Mouse (Mus musculus): Measurements from ENCODE around the gene Sstr2. TPM values are rescaled to one million over a fixed set of nuclear protein-coding genes. Genes with fewer than 3 reads are reported as not detected.
A peak's percentile ranks its signal among the peaks of the same experiment; 100 is the strongest.

Gene Sstr2
- polyA plus RNA-seq, 1 experiment from 2014 or later: 1.3 TPM

DNA sequence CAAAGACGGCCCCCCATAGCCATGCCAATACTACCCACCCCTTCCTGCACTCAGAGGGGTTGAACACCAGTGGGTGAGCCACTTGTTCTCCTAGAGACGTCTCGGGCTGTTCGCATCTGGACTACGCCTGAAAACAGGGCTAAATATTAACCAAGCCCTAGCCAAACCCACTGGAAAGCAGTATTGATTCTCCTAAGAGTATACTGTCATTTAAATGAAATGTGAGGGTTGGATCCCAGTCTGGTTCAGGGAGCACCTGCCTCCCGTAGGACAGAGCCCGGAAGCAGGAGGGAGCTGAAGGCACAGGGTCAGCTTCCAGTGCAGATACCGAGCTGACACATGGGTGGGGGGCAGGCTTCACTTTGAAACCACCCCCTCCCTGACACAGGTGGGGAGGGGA lies 12.7 kb downstream of the Sstr2 start:
- H3K27me3 ChIP-seq (replicated peaks; ENCODE audit: control insufficient read depth, insufficient read depth, low read length): peaks cover 2% of the 10 kb centered on the region; the same call in 1 of the 2 replicates
- no peaks in the 10 kb centered on the region for H3K36me3 ChIP-seq (ENCODE audit: control insufficient read depth, insufficient read depth, low read length)
- H3K4me2 ChIP-seq (ENCODE audit: low read depth, low read length): peak overlapping the region; percentile 35
- ATAC-seq: peak; percentile 89
- peak overlapping the region; percentile 46 for H3K27ac ChIP-seq (ENCODE audit: low read length)
- peak overlapping the region; percentile 7; the same call in 1 of the 2 replicates for H3K4me3 ChIP-seq (ENCODE audit: low read length)
- peaks cover 4% of the 10 kb centered on the region; the same call in 1 of the 2 replicates for H3K4me1 ChIP-seq (ENCODE audit: control insufficient read depth, insufficient read depth, low read length)
- H3K9ac ChIP-seq (ENCODE audit: low read depth, low read length): peak overlapping the region; percentile 6; the same call in 1 of the 2 replicates
- no peaks in the 10 kb centered on the region for H3K9me3 ChIP-seq (ENCODE audit: control insufficient read depth, low read length)
- WGBS: 52% methylated on average over 8 of the region's 8 CpGs

DNA sequence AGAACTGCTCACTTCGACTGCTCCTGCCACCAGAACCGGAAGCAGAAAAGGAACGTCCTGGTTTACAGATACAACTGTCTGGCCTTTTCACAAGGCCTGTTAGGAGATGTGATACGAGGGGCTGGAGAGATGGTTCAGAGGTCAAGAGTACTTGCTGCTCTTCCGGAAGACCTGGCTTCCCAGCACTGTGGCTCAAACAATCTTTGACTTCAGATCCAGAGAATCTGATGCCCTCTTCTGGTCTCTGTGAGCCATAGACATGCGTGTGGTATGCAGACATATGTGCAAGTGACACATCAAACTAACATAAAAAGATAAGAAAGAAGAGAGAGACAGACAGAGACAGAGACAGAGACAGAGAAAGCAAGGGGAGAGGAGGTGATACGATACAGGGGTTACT lies 13.2 kb downstream of the Sstr2 start:
- H3K4me2 ChIP-seq (ENCODE audit: low read depth, low read length): peak overlapping the region; percentile 35
- H3K27ac ChIP-seq (ENCODE audit: low read length): peak overlapping the region; percentile 46
- no peaks in the 10 kb centered on the region for H3K9me3 ChIP-seq (ENCODE audit: control insufficient read depth, low read length)
- 64% methylated on average over 7 of the region's 7 CpGs for WGBS
- H3K4me3 ChIP-seq (ENCODE audit: low read length): no peak overlapping the region
- H3K27me3 ChIP-seq (replicated peaks; ENCODE audit: control insufficient read depth, insufficient read depth, low read length): peaks cover 2% of the 10 kb centered on the region; the same call in 1 of the 2 replicates
- H3K9ac ChIP-seq (ENCODE audit: low read depth, low read length): 0 out of 2 replicates have a peak overlapping the region, but pooled peaks have one; percentile 6
- peaks cover 4% of the 10 kb centered on the region; the same call in 1 of the 2 replicates for H3K4me1 ChIP-seq (ENCODE audit: control insufficient read depth, insufficient read depth, low read length)
- H3K36me3 ChIP-seq (ENCODE audit: control insufficient read depth, insufficient read depth, low read length): no peaks in the 10 kb centered on the region
- peak; percentile 49 for ATAC-seq

DNA sequence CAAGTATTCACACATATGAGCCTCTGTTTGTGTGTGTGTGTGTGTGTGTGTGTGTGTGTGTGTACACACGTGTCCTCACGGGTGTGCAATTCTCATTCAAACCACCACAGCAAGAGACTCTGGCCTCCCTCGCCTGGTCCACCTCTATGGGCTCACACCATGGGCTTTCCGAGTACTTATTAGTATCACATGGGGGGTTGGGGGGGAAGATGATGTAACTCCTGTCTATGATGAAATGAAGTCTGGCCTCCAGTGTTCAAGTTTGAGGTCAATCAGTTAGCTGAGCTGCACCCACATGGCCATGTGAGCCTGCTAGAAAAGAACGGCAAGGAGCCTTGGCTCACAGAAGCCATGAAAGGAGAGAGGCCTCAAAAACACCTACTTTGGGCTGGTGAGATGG lies 14.3 kb downstream of the Sstr2 start:
- Histone ChIP-seq H3K4me3 (ENCODE audit: low read length) (no peak overlapping the region), H3K9ac (ENCODE audit: low read depth, low read length) (no peak overlapping the region), H3K4me1 (ENCODE audit: control insufficient read depth, insufficient read depth, low read length) (peaks cover 4% of the 10 kb centered on the region; the same call in 1 of the 2 replicates), H3K9me3 (ENCODE audit: control insufficient read depth, low read length) (no peaks in the 10 kb centered on the region), H3K27ac (ENCODE audit: low read length) (no peak overlapping the region), H3K36me3 (ENCODE audit: control insufficient read depth, insufficient read depth, low read length) (no peaks in the 10 kb centered on the region), H3K4me2 (ENCODE audit: low read depth, low read length) (no peak overlapping the region), H3K27me3 (replicated peaks; ENCODE audit: control insufficient read depth, insufficient read depth, low read length) (peaks cover 2% of the 10 kb centered on the region; the same call in 1 of the 2 replicates)
- 93% methylated on average over 5 of the region's 5 CpGs for WGBS
- ATAC-seq: no peak

DNA sequence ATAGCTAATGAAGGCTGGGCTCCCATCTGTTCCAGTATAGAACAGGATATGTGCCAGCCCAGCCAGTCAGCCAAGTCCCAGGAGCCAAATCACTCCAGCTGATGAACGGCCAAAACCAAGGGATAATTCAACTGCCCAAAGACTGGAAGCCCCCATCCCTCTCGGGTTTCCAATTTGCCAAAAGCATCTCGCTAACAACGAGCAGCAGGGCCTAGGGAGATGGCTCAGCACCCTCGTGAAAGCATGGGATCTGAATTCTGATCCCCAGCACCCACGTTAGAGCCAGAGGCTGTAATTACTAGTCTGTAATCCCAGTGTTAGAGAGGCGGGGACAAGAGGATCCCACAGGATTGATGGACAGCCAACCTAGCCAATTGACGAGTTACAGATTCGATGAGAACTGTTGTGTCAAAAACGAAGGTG lies 15.6 kb downstream of the Sstr2 start:
- no peak overlapping the region for H3K4me2 ChIP-seq (ENCODE audit: low read depth, low read length)
- no peak for ATAC-seq
- WGBS: 75% methylated on average over 10 of the region's 10 CpGs
- H3K4me1 ChIP-seq (ENCODE audit: control insufficient read depth, insufficient read depth, low read length): peaks cover 4% of the 10 kb centered on the region; the same call in 1 of the 2 replicates
- no peak overlapping the region for H3K27ac ChIP-seq (ENCODE audit: low read length)
- H3K27me3 ChIP-seq (replicated peaks; ENCODE audit: control insufficient read depth, insufficient read depth, low read length): no peaks in the 10 kb centered on the region
- no peak overlapping the region for H3K4me3 ChIP-seq (ENCODE audit: low read length)
- no peaks in the 10 kb centered on the region for H3K36me3 ChIP-seq (ENCODE audit: control insufficient read depth, insufficient read depth, low read length)
- no peaks in the 10 kb centered on the region for H3K9me3 ChIP-seq (ENCODE audit: control insufficient read depth, low read length)
- no peak overlapping the region for H3K9ac ChIP-seq (ENCODE audit: low read depth, low read length)

DNA sequence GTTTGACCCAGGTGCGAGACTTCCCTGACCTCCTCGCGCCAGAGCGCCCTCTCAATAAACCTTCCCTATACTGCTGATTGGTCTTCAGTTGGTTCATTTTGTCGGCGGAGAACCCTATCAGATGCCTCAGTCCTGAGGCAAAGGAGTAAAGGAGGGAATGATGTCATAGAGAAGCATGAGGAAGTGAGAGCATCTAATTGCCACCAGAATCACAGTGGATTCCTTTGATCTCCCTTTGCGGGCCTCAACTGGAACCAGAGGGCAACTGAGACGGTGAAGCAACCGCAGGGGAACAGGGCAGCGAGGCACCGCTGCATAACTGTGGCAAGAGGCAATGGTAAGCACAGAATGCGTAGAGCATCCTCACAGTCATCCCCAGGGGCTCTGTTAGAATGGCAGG lies 19.5 kb downstream of the Sstr2 start:
- no peak overlapping the region for H3K27ac ChIP-seq (ENCODE audit: low read length)
- H3K4me3 ChIP-seq (ENCODE audit: low read length): no peak overlapping the region
- H3K4me2 ChIP-seq (ENCODE audit: low read depth, low read length): no peak overlapping the region
- no peaks in the 10 kb centered on the region for H3K9me3 ChIP-seq (ENCODE audit: control insufficient read depth, low read length)
- no peaks in the 10 kb centered on the region for H3K27me3 ChIP-seq (replicated peaks; ENCODE audit: control insufficient read depth, insufficient read depth, low read length)
- H3K36me3 ChIP-seq (ENCODE audit: control insufficient read depth, insufficient read depth, low read length): no peaks in the 10 kb centered on the region
- no peak overlapping the region for H3K9ac ChIP-seq (ENCODE audit: low read depth, low read length)
- no peaks in the 10 kb centered on the region for H3K4me1 ChIP-seq (ENCODE audit: control insufficient read depth, insufficient read depth, low read length)
- ATAC-seq: 0 out of 2 replicates have a peak, but pooled peaks have one; percentile 31
- 90% methylated on average over 12 of the region's 12 CpGs for WGBS

DNA sequence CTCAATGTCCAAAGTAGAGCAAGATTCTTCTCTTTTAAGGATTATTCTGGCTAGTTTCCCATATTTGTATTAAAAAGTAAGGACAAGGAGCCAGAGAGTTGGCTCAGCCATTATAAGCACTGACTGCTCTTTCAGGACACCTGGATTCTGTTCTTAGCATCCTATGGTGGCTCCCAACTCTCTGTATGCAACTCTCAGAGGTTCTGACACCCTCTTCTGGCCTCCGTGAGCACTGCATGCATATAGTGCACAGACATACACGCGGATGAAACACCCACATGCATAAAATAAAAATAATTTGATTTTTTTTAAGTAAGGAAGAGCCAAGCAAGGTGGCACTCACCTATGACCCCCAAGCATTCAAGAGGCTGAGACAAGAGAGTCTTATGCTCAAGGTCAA lies 26.0 kb downstream of the Sstr2 start:
- Histone ChIP-seq H3K27ac (ENCODE audit: low read length) (no peak overlapping the region), H3K27me3 (replicated peaks; ENCODE audit: control insufficient read depth, insufficient read depth, low read length) (no peaks in the 10 kb centered on the region), H3K4me3 (ENCODE audit: low read length) (no peak overlapping the region), H3K4me1 (ENCODE audit: control insufficient read depth, insufficient read depth, low read length) (peaks cover 2% of the 10 kb centered on the region; the same call in 1 of the 2 replicates), H3K36me3 (ENCODE audit: control insufficient read depth, insufficient read depth, low read length) (no peaks in the 10 kb centered on the region), H3K9ac (ENCODE audit: low read depth, low read length) (no peak overlapping the region), H3K9me3 (ENCODE audit: control insufficient read depth, low read length) (no peaks in the 10 kb centered on the region), H3K4me2 (ENCODE audit: low read depth, low read length) (no peak overlapping the region)
- WGBS: 85% methylated on average over 3 of the region's 3 CpGs
- ATAC-seq: no peak

DNA sequence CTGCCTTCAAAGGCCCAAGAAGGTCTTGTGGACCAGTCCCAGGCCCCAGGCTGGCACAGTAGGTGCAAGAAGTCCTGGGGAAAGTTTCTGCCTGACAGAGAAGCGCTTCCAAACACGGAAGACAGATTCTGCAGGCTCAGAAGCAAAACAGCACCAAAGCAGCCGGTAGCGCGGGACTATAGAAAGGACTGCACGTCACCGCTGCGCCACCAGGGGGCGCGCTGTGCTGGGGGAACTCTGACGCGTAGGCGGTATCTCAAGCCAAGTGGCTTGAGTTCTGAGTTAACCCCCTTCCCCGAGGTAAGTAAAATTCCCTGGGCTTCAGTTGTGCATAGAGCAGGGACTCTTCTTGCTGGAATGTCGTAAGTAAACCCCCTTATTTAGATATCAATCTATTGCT lies 29.0 kb downstream of the Sstr2 start:
- no peak overlapping the region for H3K4me3 ChIP-seq (ENCODE audit: low read length)
- H3K9me3 ChIP-seq (ENCODE audit: control insufficient read depth, low read length): no peaks in the 10 kb centered on the region
- H3K27me3 ChIP-seq (replicated peaks; ENCODE audit: control insufficient read depth, insufficient read depth, low read length): no peaks in the 10 kb centered on the region
- H3K4me1 ChIP-seq (ENCODE audit: control insufficient read depth, insufficient read depth, low read length): peaks cover 10% of the 10 kb centered on the region
- H3K9ac ChIP-seq (ENCODE audit: low read depth, low read length): no peak overlapping the region
- WGBS: 3% methylated on average over 15 of the region's 15 CpGs
- no peak overlapping the region for H3K27ac ChIP-seq (ENCODE audit: low read length)
- 0 out of 2 replicates have a peak, but pooled peaks have one; percentile 10 for ATAC-seq
- peak overlapping the region; percentile 21; the same call in 1 of the 2 replicates for H3K4me2 ChIP-seq (ENCODE audit: low read depth, low read length)
- H3K36me3 ChIP-seq (ENCODE audit: control insufficient read depth, insufficient read depth, low read length): peaks cover 8% of the 10 kb centered on the region; the same call in 1 of the 2 replicates

DNA sequence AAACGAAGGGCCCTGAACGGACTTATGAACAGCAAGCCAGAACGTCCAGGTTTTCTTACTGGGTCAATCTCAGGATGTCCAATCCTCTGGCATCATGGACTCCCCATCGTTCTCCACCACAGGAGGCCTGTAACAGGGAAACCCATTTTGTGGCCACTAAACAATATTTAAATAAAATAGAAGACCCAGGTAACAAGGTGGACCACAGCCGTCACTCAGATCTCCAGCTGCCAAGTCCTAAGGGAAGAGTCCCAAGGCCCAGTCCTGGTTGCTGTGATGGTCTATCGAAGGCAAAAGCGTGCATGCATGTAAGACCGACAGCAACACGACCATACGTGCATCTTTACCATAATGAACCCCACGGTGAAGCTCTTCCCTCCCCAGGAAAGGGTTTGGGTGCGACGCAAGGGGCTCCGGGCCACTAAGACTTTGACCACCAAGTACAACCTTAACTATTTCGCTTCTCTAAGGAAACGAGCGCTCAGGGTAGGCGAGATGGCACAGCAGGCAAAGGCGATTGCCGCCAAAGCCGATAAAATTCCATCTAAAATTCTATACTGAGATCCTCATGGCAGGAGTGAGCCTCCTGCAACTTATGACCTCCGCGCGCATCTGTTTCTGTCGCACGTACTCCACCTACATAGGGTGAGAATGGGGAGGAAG lies 29.7 kb downstream of the Sstr2 start, which contains the start of gene Cog1:
Gene Cog1, plus strand, starts transcription at position 480 of the 663 bp plus-strand sequence.
- 41% methylated on average over 26 of the region's 26 CpGs for WGBS
- Histone ChIP-seq H3K4me2 (ENCODE audit: low read depth, low read length) (peak within 1 kb of the TSS; percentile 77), H3K4me3 (ENCODE audit: low read length) (peak within 1 kb of the TSS; percentile 88), H3K9ac (ENCODE audit: low read depth, low read length) (peak within 1 kb of the TSS; percentile 96), H3K4me1 (ENCODE audit: control insufficient read depth, insufficient read depth, low read length) (peaks cover 10% of the 10 kb centered on the region), H3K36me3 (ENCODE audit: control insufficient read depth, insufficient read depth, low read length) (peaks cover 9% of the 10 kb centered on the region), H3K9me3 (ENCODE audit: control insufficient read depth, low read length) (no peaks in the 10 kb centered on the region), H3K27me3 (replicated peaks; ENCODE audit: control insufficient read depth, insufficient read depth, low read length) (no peaks in the 10 kb centered on the region), H3K27ac (ENCODE audit: low read length) (peak within 1 kb of the TSS; percentile 82)
- ATAC-seq: no peak

DNA sequence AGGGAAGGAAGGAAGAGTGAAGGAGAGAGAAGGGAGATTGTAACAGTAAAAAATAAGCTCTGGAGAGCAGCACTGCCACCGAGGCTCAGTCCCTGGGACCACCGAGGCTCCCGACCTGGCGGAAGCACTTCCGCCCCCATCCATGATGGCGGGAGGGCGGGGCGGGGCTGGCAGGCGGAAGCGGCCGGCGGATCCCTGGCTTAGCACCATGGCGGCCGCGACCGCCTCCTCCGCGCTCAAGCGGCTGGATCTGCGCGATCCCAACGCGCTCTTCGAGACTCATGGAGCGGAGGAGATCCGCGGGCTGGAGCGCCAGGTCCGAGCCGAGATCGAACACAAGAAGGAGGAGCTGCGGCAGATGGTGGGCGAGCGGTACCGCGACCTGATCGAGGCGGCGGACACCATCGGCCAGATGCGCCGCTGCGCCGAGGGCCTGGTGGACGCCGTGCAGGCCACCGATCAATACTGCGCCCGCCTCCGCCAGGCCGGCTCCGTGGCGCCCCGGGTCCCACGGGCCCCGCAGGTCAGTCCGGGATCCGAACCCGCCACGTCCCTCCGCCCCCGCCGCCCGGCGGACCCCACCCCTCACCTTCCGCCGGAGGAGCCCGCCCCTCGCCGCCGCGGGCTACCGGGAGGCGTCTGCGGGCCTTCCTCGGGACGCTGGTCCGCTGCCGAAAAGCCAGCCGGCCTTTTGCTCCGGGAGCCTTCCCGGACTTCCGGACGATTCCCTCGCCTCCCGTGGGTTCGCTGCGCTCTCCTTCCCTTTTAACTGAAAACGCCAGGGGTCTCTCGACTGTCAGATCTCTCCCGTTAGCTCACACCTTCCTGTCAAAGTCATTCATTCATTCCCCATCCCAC lies 30.4 kb downstream of the Sstr2 start, which contains the start of gene Slc39a11:
Gene Slc39a11, minus strand, starts transcription at position 727 of the 858 bp plus-strand sequence.
- Histone ChIP-seq H3K9ac (ENCODE audit: low read depth, low read length) (peak within 1 kb of the TSS; percentile 96), H3K4me2 (ENCODE audit: low read depth, low read length) (peak within 1 kb of the TSS; percentile 77), H3K4me3 (ENCODE audit: low read length) (peak within 1 kb of the TSS; percentile 88), H3K27me3 (replicated peaks; ENCODE audit: control insufficient read depth, insufficient read depth, low read length) (no peaks in the 10 kb centered on the region), H3K27ac (ENCODE audit: low read length) (peak within 1 kb of the TSS; percentile 82), H3K4me1 (ENCODE audit: control insufficient read depth, insufficient read depth, low read length) (peaks cover 10% of the 10 kb centered on the region), H3K9me3 (ENCODE audit: control insufficient read depth, low read length) (no peaks in the 10 kb centered on the region), H3K36me3 (ENCODE audit: control insufficient read depth, insufficient read depth, low read length) (peaks cover 14% of the 10 kb centered on the region)
- peak; percentile 83 for ATAC-seq
- under 1% methylated on average over 81 of the region's 91 CpGs for WGBS
